Comparison of ENCODE assay signal across 21 mouse cellular contexts in the genomic region with DNA sequence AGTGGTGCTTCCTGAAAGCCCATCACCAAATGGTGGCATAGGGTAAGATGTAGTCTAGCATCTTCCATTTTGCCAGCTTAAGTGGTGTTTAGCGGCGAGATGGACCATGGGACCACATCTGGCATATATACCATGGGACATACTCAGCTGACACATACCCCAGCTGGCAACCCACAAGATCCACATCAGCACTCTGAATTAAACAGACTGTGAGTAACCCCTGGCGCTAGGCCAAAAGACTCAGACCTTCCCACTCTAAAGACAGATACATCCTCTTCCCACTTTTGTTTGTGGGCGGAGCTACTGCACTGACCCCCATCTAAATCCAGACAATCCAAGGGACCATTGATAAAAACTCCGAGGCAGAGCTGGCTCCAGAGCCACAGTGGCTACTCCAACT. TPM values are rescaled to one million over a fixed set of nuclear protein-coding genes. Genes with fewer than 3 reads are reported as not detected.
DNase-seq lines count a peak whose midpoint lies in the region; ATAC-seq lines count a peak whose summit lies in the region.
"Had no signal": no experiment of that assay in that cellular context is flagged by ENCODE, and none has a peak within 500 bp of the region (broad histone marks: within the 10 kb centered on the region; RNA-seq: fewer than 3 reads in every experiment).

No protein-coding gene starts in this region.

- no peaks in the 10 kb centered on the region for H3K9me3 ChIP-seq in heart, embryonic 10.5 days
- H3K9me3 ChIP-seq in heart, embryonic 12.5 days (replicated peaks): no peaks in the 10 kb centered on the region
- H3K9me3 ChIP-seq: limb, embryonic 10.5 days had no signal

- peaks cover 4% of the 10 kb centered on the region; the same call in 1 of the 2 replicates for H3K4me1 ChIP-seq in heart, embryonic 10.5 days
- peaks cover 5% of the 10 kb centered on the region for H3K4me1 ChIP-seq in heart, embryonic 12.5 days (replicated peaks)

- H3K9ac ChIP-seq in heart, embryonic 12.5 days: no peak overlapping the region
- H3K9ac ChIP-seq: liver, postnatal 0 days had no signal

- H3K4me3 ChIP-seq in heart, embryonic 10.5 days: no peak overlapping the region
- no peak overlapping the region for H3K4me3 ChIP-seq in heart, embryonic 12.5 days
- H3K4me3 ChIP-seq: limb, embryonic 10.5 days had no signal

- no peak for ATAC-seq in heart, embryonic 12.5 days (ENCODE audit: insufficient number of reproducible peaks, low FRiP score)
- ATAC-seq: liver, postnatal 0 days; Patski had no signal

- no peak overlapping the region for H3K4me2 ChIP-seq in heart, embryonic 12.5 days
- H3K4me2 ChIP-seq: midbrain, embryonic 11.5 days had no signal

- no peak overlapping the region for H3K27ac ChIP-seq in heart, embryonic 10.5 days
- H3K27ac ChIP-seq in heart, embryonic 12.5 days (ENCODE audit: poor library complexity, severe bottlenecking): no peak overlapping the region
- H3K27ac ChIP-seq: kidney, postnatal 0 days; limb, embryonic 10.5 days had no signal

- peak; percentile 25 for DNase-seq in cerebellum, adult 9-11 months
- DNase-seq in cerebellum, adult 18-20 months: no peak
- peak; percentile 58 for DNase-seq in heart, embryonic 10.5 days (ENCODE audit: low spot score)
- DNase-seq in retina, postnatal 1 day: peak; percentile 48
- no peak for DNase-seq in retina, embryonic 14.5 days (ENCODE audit: low spot score)
- peak; percentile 82 for DNase-seq in MN1 (ENCODE audit: low spot score)
- no peak for DNase-seq in thymus, postnatal 14 days
- DNase-seq: adrenal gland, postnatal 25 days; cerebellum, adult 9-10 months; gastrocnemius, postnatal 14 days; heart, postnatal 10 days; kidney, adult 11 months; layer of hippocampus, postnatal 36 days; liver, postnatal 0 days; right cerebral cortex, adult 18-20 months; thymus, adult 2 months had no signal

- no peaks in the 10 kb centered on the region for H3K27me3 ChIP-seq in heart, embryonic 10.5 days (ENCODE audit: insufficient read depth, poor library complexity, severe bottlenecking)
- no peaks in the 10 kb centered on the region for H3K27me3 ChIP-seq in heart, embryonic 12.5 days (replicated peaks)
- H3K27me3 ChIP-seq: Patski had no signal

- WGBS in heart, embryonic 10.5 days: 90% methylated on average over 5 of the region's 5 CpGs
- 87% methylated on average over 5 of the region's 5 CpGs for WGBS in heart, embryonic 12.5 days

- H3K36me3 ChIP-seq in heart, embryonic 10.5 days: peaks cover 65% of the 10 kb centered on the region
- H3K36me3 ChIP-seq in heart, embryonic 12.5 days: peaks cover 56% of the 10 kb centered on the region

RNA-seq across cellular contexts. Expression of gene Elavl1, which starts 3.8 kb away (rescaled TPM):
- polyA plus RNA-seq in heart, embryonic 10.5 days (2016; fragmentation: Nextera tagmentation; extraction: Ambion mirVana): 229 and 261 TPM in 2 replicates
- polyA plus RNA-seq in heart, embryonic 12.5 days (2016; fragmentation: Nextera tagmentation; extraction: Ambion mirVana): 211 and 217 TPM in 2 replicates

RNA-seq across cellular contexts. Expression of gene Ccl25, which starts 4.0 kb away (rescaled TPM):
- 15.8 and 16.5 TPM in 2 replicates for polyA plus RNA-seq in heart, embryonic 10.5 days (2016; fragmentation: Nextera tagmentation; extraction: Ambion mirVana)
- 12.2 and 14.0 TPM in 2 replicates for polyA plus RNA-seq in heart, embryonic 12.5 days (2016; fragmentation: Nextera tagmentation; extraction: Ambion mirVana)

RNA-seq across cellular contexts. Expression of gene Timm44, which starts 53.3 kb away (rescaled TPM):
- polyA plus RNA-seq in heart, embryonic 10.5 days (2016; fragmentation: Nextera tagmentation; extraction: Ambion mirVana): 70.2 and 72.0 TPM in 2 replicates
- 59.0 and 66.8 TPM in 2 replicates for polyA plus RNA-seq in heart, embryonic 12.5 days (2016; fragmentation: Nextera tagmentation; extraction: Ambion mirVana)

Comparison
In these comparisons a context has a peak if more than half of its experiments do, and no peak if none do; other contexts are left out.
1. DNase-seq: peak in cerebellum, adult 9-11 months (single experiment), heart, embryonic 10.5 days (single experiment), retina, postnatal 1 day (single experiment) and MN1 (single experiment); none in cerebellum, adult 18-20 months (0 of 2), retina, embryonic 14.5 days (single experiment) and thymus, postnatal 14 days (single experiment).